Mouse (Mus musculus) bone marrow, adult 2 months (tissue): ENCODE measurements at regions not wholly inside any gene's neighbourhood (a gene's known extent, or its start where the extent isn't known, plus 50 kb on each side); places are given as distances from the start of the nearest gene placed in this dataset.

Source experiments
- H3K27ac ChIP-seq: fragments of 200-500 bp; 2 replicates; pipeline ENCODE4 v1.5.1; 2012; ENCODE audit warnings: low read depth, mild to moderate bottlenecking, control low read depth, inconsistent platforms, low read length; ENCODE audit not compliant: control insufficient read depth, poor library complexity, insufficient read depth
- H3K4me1 ChIP-seq: fragments of 200-500 bp; 2 replicates; pipeline ENCODE4 v1.6.1; 2011; ENCODE audit warnings: low read length; ENCODE audit not compliant: control insufficient read depth, insufficient read depth
- H3K4me3 ChIP-seq: fragments of 200-500 bp; replicated peaks from 2 replicates; pipeline ENCODE3; 2011; ENCODE audit warnings: mild to moderate bottlenecking, low read depth, low read length, control low read depth; ENCODE audit not compliant: control insufficient read depth
- CTCF ChIP-seq: fragments of 200-500 bp; IDR thresholded peaks from 2 replicates; pipeline ENCODE4 v1.5.1; 2011; ENCODE audit warnings: low read length, control low read depth; ENCODE audit not compliant: control insufficient read depth, insufficient read depth
- POLR2A ChIP-seq: fragments of 200-500 bp; IDR thresholded peaks from 2 replicates; pipeline ENCODE4 v1.6.1; 2011; ENCODE audit warnings: low read depth, mild to moderate bottlenecking, control low read depth, low read length, borderline replicate concordance; ENCODE audit not compliant: control insufficient read depth
- WGBS: fragments of 180-500 bp; shearing (Covaris S2); methylation state at CpG from one replicate; pipeline ENCODE4 v1.1.7; 2018; 5-methylcytosine and 5-hydroxymethylcytosine counted together

GRCm38 (mm10) chr6:116767738-116768522 lies 51.2 kb upstream of the Tmem72 start:
- no peak overlapping the region for H3K27ac ChIP-seq
- no peaks in the 10 kb centered on the region for H3K4me1 ChIP-seq
- no peak overlapping the region for H3K4me3 ChIP-seq
- WGBS = 33% methylated on average over 17 of the region's 17 CpGs
- peak; percentile 78 for TF ChIP-seq CTCF
- no peak for TF ChIP-seq POLR2A

GRCm38 (mm10) chr6:116774954-116775675 lies 58.4 kb upstream of the Tmem72 start:
- Histone ChIP-seq H3K4me3 (no peak overlapping the region), H3K4me1 (no peaks in the 10 kb centered on the region), H3K27ac (no peak overlapping the region)
- peak; percentile 46; the same call in 1 of the 2 replicates for TF ChIP-seq CTCF
- TF ChIP-seq POLR2A = no peak
- WGBS = 75% methylated on average over 12 of the region's 12 CpGs

GRCm38 (mm10) chr6:116786553-116787335 lies 70.0 kb upstream of the Tmem72 start:
- no peaks in the 10 kb centered on the region for H3K4me1 ChIP-seq
- H3K4me3 ChIP-seq = no peak overlapping the region
- TF ChIP-seq CTCF (no peak), POLR2A (no peak)
- H3K27ac ChIP-seq = no peak overlapping the region
- WGBS = 65% methylated on average over 3 of the region's 3 CpGs

GRCm38 (mm10) chr6:116793321-116793960 lies 76.7 kb upstream of the Tmem72 start:
- TF ChIP-seq POLR2A (no peak), CTCF (no peak)
- Histone ChIP-seq H3K4me1 (no peaks in the 10 kb centered on the region), H3K27ac (no peak overlapping the region), H3K4me3 (no peak overlapping the region)
- 56% methylated on average over 4 of the region's 4 CpGs for WGBS

- Histone ChIP-seq H3K4me1 (no peaks in the 10 kb centered on the region), H3K27ac (no peak overlapping the region), H3K4me3 (no peak overlapping the region)
- WGBS = 62% methylated on average over 9 of the region's 9 CpGs
- TF ChIP-seq CTCF = no peak
- TF ChIP-seq POLR2A = no peak
These were observed 77.2 kb upstream of the Tmem72 start for GRCm38 (mm10) chr6:116793961-116794336.

- Histone ChIP-seq H3K4me3 (no peak overlapping the region), H3K4me1 (no peaks in the 10 kb centered on the region), H3K27ac (no peak overlapping the region)
- 68% methylated on average over 12 of the region's 12 CpGs for WGBS
- TF ChIP-seq CTCF (no peak), POLR2A (no peak)
These were observed 104.7 kb upstream of the Tmem72 start for GRCm38 (mm10) chr6:116821215-116821912.

- no peaks in the 10 kb centered on the region for H3K4me1 ChIP-seq
- no peak overlapping the region for H3K4me3 ChIP-seq
- WGBS = 85% methylated on average over 6 of the region's 6 CpGs
- no peak for TF ChIP-seq CTCF
- TF ChIP-seq POLR2A = no peak
- H3K27ac ChIP-seq = no peak overlapping the region
These were observed 105.9 kb upstream of the Tmem72 start for GRCm38 (mm10) chr6:116822605-116823004.
